Mouse (Mus musculus) lung, postnatal 0 days (tissue): ENCODE measurements around the gene Tgfbr1.

Experiments used
- CTCF ChIP-seq: IDR thresholded peaks from 2 replicates; pipeline ENCODE4 v1.5.1; 2016; ENCODE audit warnings: antibody characterized with exemption, mild to moderate bottlenecking
- EP300 ChIP-seq: IDR thresholded peaks from 2 replicates; pipeline ENCODE4 v1.6.1; 2016; ENCODE audit warnings: antibody characterized with exemption, mild to moderate bottlenecking, control low read depth

GRCm38 (mm10) chr4:47336941-47337600 is 16.0 kb upstream of the Tgfbr1 start:
- TF ChIP-seq CTCF (no peak), EP300 (no peak)
